Mouse (Mus musculus) heart, postnatal 0 days (tissue): Measurements from ENCODE around the gene Tmem115. TPM values are rescaled to one million over a fixed set of nuclear protein-coding genes. Genes with fewer than 3 reads are reported as not detected.

ENCODE experiments used
- ATAC-seq: fragments of 200-750 bp; cut with Nextera tagmentation; 2 replicates; pipeline ENCODE4 v1.8.0; 2017; ENCODE audit warnings: low read depth, moderate number of reproducible peaks, moderate library complexity; ENCODE audit not compliant: insufficient read depth
- DNase-seq: peaks from one replicate; pipeline ENCODE4 v3.0.0-alpha.2; 2016; ENCODE audit warnings: low spot score
- H3K27ac ChIP-seq: fragments of 300-500 bp; sonication (generic); 2 replicates; pipeline ENCODE4 v1.5.1; 2014; ENCODE audit warnings: low read depth, mild to moderate bottlenecking
- H3K27me3 ChIP-seq: fragments of 300-500 bp; sonication (generic); 2 replicates; pipeline ENCODE4 v1.6.1; 2014; ENCODE audit warnings: low read length, mixed read lengths; ENCODE audit not compliant: control insufficient read depth, insufficient read depth
- H3K36me3 ChIP-seq: fragments of 300-500 bp; sonication (generic); replicated peaks from 2 replicates; pipeline ENCODE4 v1.6.1; 2014; ENCODE audit warnings: low read length, mixed read lengths; ENCODE audit not compliant: control insufficient read depth, insufficient read depth
- H3K4me1 ChIP-seq: fragments of 300-500 bp; sonication (generic); 2 replicates; pipeline ENCODE4 v1.6.1; 2014; ENCODE audit warnings: antibody characterized with exemption; ENCODE audit not compliant: control insufficient read depth, insufficient read depth
- H3K4me2 ChIP-seq: fragments of 300-500 bp; sonication (generic); 2 replicates; pipeline ENCODE4 v1.6.1; 2014; ENCODE audit warnings: low read depth, mild to moderate bottlenecking, low read length, moderate library complexity
- H3K4me3 ChIP-seq: fragments of 300-500 bp; sonication (generic); 2 replicates; pipeline ENCODE4 v1.5.1; 2014; ENCODE audit warnings: low read depth, low read length
- H3K9ac ChIP-seq: fragments of 300-500 bp; sonication (generic); replicated peaks from 2 replicates; pipeline ENCODE4 v1.6.1; 2014; ENCODE audit warnings: low read depth, low read length, mixed read lengths
- H3K9me3 ChIP-seq: fragments of 300-500 bp; sonication (generic); replicated peaks from 2 replicates; pipeline ENCODE4 v1.6.1; 2016; ENCODE audit warnings: low read length; ENCODE audit not compliant: control insufficient read depth
- CTCF ChIP-seq: IDR thresholded peaks from 2 replicates; pipeline ENCODE4 v1.5.1; 2016; ENCODE audit warnings: antibody characterized with exemption, control low read depth, low read depth
- EP300 ChIP-seq: IDR thresholded peaks from 2 replicates; pipeline ENCODE4 v1.6.1; 2016; ENCODE audit warnings: antibody characterized with exemption, low read depth
- WGBS: fragments of 180-500 bp; shearing (Covaris S2); extraction: QIAGEN DNeasy Blood & Tissue Kit; methylation state at CpG from one replicate; pipeline ENCODE4 v1.1.7; 2014; 5-methylcytosine and 5-hydroxymethylcytosine counted together
- polyA plus RNA-seq: library from polyadenylated mRNA; unstranded; fragments of >200 nt; fragmentation: Nextera tagmentation; extraction: Ambion mirVana; gene quantifications from 2 replicates; pipeline ENCODE4 v1.2.1, GENCODE M21; 2015
- total RNA-seq: library from RNA; depleted of rRNA; stranded (reverse); fragments of >200 nt; gene quantifications from 2 replicates; pipeline ENCODE4 v1.2.3, GENCODE M21; 2014; ENCODE audit warnings: low replicate concordance

Gene Tmem115
- total and polyA plus RNA-seq, 2 experiments from 2014 or later, result 26.7 to 33.4 TPM

DNA sequence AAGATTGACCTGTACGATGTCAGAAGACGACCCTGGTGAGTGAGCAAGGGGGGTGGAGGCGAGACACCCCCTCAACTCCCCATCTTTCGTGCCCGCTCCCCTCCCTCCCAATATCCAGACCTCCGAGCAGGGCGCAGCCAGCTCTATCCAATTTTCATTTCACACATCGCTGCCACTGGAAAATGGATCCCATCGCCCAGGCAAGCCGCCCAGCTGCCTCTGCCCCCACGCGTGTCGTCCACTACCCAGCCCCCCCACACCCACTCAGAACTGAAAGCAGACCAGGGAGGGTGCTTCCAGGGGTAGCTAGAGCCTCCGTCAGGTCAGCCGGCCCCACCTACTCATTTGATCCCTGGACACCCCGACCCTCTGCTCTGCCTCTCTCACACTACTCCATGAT lies 21.4 kb upstream of the Tmem115 start:
- DNase-seq, result no peak
- WGBS, result 79% methylated on average over 16 of the region's 16 CpGs

DNA sequence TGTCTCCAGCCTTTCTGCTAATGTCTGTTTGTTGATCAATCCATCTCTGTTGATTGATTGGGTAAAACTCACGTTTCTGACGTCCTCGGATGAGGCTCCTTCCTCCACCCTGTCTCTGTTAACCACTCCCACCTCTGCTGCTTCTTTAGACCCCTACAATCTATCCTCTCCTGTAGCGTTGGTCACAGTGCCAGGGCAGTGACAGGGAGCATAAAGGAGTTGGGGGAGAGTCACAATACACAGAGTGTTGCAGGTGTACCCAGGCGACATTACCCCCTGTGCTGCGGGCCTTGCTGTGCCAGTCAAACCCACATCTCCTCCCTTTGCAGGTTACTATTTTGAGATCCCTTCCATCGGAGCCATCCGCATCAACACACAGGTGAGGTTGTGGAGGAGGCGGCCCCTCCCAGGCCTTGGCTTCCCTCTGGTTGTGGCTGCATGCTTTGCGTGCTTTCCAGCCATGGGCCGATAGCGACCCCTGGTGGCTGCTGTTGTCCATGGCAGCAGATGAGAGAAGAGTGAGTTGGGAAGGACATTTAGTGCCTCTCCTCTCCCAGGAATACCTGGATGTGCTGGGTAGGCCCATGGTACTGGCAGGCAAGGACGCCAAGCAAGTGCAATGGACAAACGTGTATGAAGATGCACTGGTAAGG lies 19.3 kb upstream of the Tmem115 start:
- no peak overlapping the region for H3K9ac ChIP-seq
- 29% methylated on average over 14 of the region's 14 CpGs for WGBS
- H3K4me3 ChIP-seq, result no peak overlapping the region
- H3K9me3 ChIP-seq, result no peaks in the 10 kb centered on the region
- ATAC-seq (peak; percentile 35; the same call in 1 of the 2 replicates), DNase-seq (peak; percentile 43)
- no peaks in the 10 kb centered on the region for H3K4me1 ChIP-seq
- H3K27ac ChIP-seq, result no peak overlapping the region
- 0 out of 2 replicates have a peak, but pooled peaks cover 3% of the 10 kb centered on the region for H3K27me3 ChIP-seq
- no peak overlapping the region for H3K4me2 ChIP-seq
- H3K36me3 ChIP-seq, result no peaks in the 10 kb centered on the region
- peak; percentile 100 for TF ChIP-seq CTCF
- TF ChIP-seq EP300, result no peak

More for the DNA sequence above, 21.4 kb upstream of the Tmem115 start:
- H3K4me3 ChIP-seq, result no peak overlapping the region
- 0 out of 2 replicates have a peak, but pooled peaks cover 3% of the 10 kb centered on the region for H3K27me3 ChIP-seq
- H3K36me3 ChIP-seq, result no peaks in the 10 kb centered on the region
- no peak for ATAC-seq
- H3K4me1 ChIP-seq, result no peaks in the 10 kb centered on the region
- no peak overlapping the region for H3K9ac ChIP-seq
- H3K27ac ChIP-seq, result no peak overlapping the region
- H3K4me2 ChIP-seq, result no peak overlapping the region
- TF ChIP-seq EP300, result no peak
- no peak for TF ChIP-seq CTCF
- H3K9me3 ChIP-seq, result no peaks in the 10 kb centered on the region

DNA sequence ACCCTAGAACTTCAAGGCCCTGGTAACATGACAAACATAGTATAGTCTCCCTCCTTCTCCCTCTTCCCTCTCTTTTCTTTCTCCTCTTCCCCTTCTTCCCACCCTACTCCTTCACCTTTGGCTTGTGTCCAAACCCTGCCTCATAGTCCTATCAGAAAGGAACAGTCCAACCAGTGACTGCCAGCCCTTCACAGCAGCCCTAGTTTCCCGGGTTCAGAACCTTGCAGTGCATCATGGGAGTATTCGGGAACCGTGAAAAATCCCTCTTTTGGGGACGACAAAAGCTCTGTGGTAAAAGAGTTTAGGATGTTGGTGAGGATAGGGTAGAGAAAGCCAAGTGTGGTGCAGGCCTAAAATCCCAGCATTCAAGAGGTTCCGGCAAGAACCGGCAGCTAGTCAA lies 13.4 kb upstream of the Tmem115 start:
- peaks cover 5% of the 10 kb centered on the region; the same call in 1 of the 2 replicates for H3K27me3 ChIP-seq
- TF ChIP-seq EP300 (no peak), CTCF (no peak)
- DNase-seq, result no peak
- no peaks in the 10 kb centered on the region for H3K36me3 ChIP-seq
- 64% methylated on average over 6 of the region's 6 CpGs for WGBS
- H3K4me3 ChIP-seq, result no peak overlapping the region
- H3K4me2 ChIP-seq, result no peak overlapping the region
- no peaks in the 10 kb centered on the region for H3K4me1 ChIP-seq
- no peaks in the 10 kb centered on the region for H3K9me3 ChIP-seq
- no peak for ATAC-seq
- no peak overlapping the region for H3K9ac ChIP-seq
- no peak overlapping the region for H3K27ac ChIP-seq

DNA sequence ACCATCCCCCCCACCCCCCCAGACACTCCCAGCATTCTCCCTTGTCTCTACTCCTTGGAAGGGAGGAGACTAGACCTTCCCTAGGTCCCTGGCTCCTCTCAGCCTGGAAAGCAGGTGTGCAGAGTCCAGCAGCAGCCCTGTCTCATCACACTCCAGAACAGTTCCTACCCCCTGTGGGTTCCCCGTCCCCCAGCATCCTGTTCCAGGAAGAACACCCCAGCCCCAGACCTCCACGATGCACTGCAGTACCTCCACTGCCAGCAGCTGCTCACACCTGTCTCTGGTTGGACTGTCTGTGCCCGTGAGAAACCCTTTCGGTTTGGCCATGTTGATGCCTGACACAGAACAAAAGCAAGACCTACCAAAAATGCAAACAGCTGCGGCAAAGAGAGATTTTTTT lies 12.6 kb upstream of the Tmem115 start:
- Histone ChIP-seq H3K4me3 (peak overlapping the region; percentile 3; the same call in 1 of the 2 replicates), H3K9ac (no peak overlapping the region), H3K27me3 (peaks cover 12% of the 10 kb centered on the region), H3K36me3 (no peaks in the 10 kb centered on the region), H3K4me2 (peak overlapping the region; percentile 38; the same call in 1 of the 2 replicates), H3K27ac (no peak overlapping the region; the same call in 1 of the 2 replicates), H3K9me3 (no peaks in the 10 kb centered on the region), H3K4me1 (0 out of 2 replicates have a peak, but pooled peaks cover under 1% of the 10 kb centered on the region)
- WGBS, result 59% methylated on average over 5 of the region's 5 CpGs
- DNase-seq, result no peak
- no peak for TF ChIP-seq CTCF
- TF ChIP-seq EP300, result no peak
- no peak for ATAC-seq

DNA sequence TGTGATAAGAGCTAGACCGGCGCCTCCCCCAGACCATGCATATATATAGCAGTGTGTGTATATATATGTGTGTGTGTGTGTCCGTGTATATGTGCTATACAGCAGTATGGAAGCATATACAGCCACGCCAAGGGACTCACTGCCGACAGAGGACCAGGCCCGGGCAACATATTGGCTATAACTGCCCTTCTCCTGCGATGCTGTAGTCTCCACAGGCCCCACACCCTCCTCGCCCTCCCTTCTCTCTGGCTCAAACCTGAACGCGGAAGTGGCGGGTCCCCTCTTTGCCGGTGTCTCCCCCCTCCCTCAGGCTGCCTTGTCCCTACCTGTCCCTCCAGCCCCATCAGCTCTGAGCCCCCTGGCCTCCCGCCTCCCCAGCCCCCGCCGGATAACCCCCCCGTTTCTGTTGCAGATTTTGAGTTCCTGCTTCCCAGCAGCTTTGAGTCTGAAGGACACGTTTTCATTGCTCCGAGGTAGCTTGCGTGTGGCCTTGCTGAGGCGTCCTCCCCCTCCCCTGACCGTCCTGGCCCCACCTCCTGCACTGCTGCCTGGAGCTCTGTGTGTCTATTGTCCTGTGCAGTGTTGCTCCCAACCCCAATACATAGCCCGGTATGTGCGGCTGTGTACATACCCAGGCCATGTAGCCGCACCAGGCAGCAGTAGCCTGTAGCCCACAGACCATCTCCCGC lies 11.9 kb upstream of the Tmem115 start:
- Histone ChIP-seq H3K9me3 (no peaks in the 10 kb centered on the region), H3K27ac (no peak overlapping the region; the same call in 1 of the 2 replicates), H3K4me1 (peaks cover 5% of the 10 kb centered on the region; the same call in 1 of the 2 replicates), H3K4me3 (peak overlapping the region; percentile 3; the same call in 1 of the 2 replicates), H3K36me3 (no peaks in the 10 kb centered on the region), H3K4me2 (peak overlapping the region; percentile 38), H3K27me3 (peaks cover 19% of the 10 kb centered on the region), H3K9ac (no peak overlapping the region)
- TF ChIP-seq EP300 (no peak), CTCF (no peak)
- DNase-seq (no peak), ATAC-seq (peak; percentile 30; the same call in 1 of the 2 replicates)
- WGBS, result 28% methylated on average over 25 of the region's 25 CpGs
